Mouse (Mus musculus) liver, embryonic 12.5 days (tissue): ENCODE results near the gene Prpf4b. TPM values are rescaled to one million over a fixed set of nuclear protein-coding genes. Genes with fewer than 3 reads are reported as not detected.
"Not testable (repeated sequence)": the region's sequence is repeated elsewhere in the genome, so short reads cannot be mapped to it uniquely, and the experiment has no call there.

Experiments
- ATAC-seq: fragments of 200-750 bp; cut with Nextera tagmentation; 2 replicates; pipeline ENCODE4 v1.8.0; 2017; ENCODE audit warnings: moderate number of reproducible peaks, mild to moderate bottlenecking, moderate library complexity
- H3K27ac ChIP-seq: fragments of 300-500 bp; sonication (generic); 2 replicates; pipeline ENCODE4 v1.5.1; 2016; ENCODE audit warnings: mild to moderate bottlenecking
- H3K27me3 ChIP-seq: fragments of 300-500 bp; sonication (generic); replicated peaks from 2 replicates; pipeline ENCODE4 v1.6.1; 2016; ENCODE audit warnings: mild to moderate bottlenecking, moderate library complexity
- H3K36me3 ChIP-seq: fragments of 300-500 bp; sonication (generic); 2 replicates; pipeline ENCODE4 v1.6.1; 2016; ENCODE audit warnings: mild to moderate bottlenecking, moderate library complexity
- H3K4me1 ChIP-seq: fragments of 300-500 bp; sonication (generic); 2 replicates; pipeline ENCODE4 v1.6.1; 2016
- H3K4me2 ChIP-seq: fragments of 300-500 bp; sonication (generic); 2 replicates; pipeline ENCODE4 v1.6.1; 2016; ENCODE audit warnings: mild to moderate bottlenecking, moderate library complexity
- H3K4me3 ChIP-seq: fragments of 300-500 bp; sonication (generic); 2 replicates; pipeline ENCODE4 v1.5.1; 2016; ENCODE audit warnings: mild to moderate bottlenecking, moderate library complexity
- H3K9ac ChIP-seq: fragments of 300-500 bp; sonication (generic); 2 replicates; pipeline ENCODE4 v1.6.1; 2016; ENCODE audit warnings: mild to moderate bottlenecking, moderate library complexity
- H3K9me3 ChIP-seq: fragments of 300-500 bp; sonication (generic); replicated peaks from 2 replicates; pipeline ENCODE4 v1.6.1; 2016; ENCODE audit warnings: mild to moderate bottlenecking, moderate library complexity
- WGBS: fragments of 180-500 bp; shearing (Covaris S2); methylation state at CpG from one replicate; pipeline ENCODE4 v1.1.7; 2016; ENCODE audit not compliant: insufficient replicate concordance; 5-methylcytosine and 5-hydroxymethylcytosine counted together
- polyA plus RNA-seq: library from polyadenylated mRNA; unstranded; fragments of >200 nt; fragmentation: Nextera tagmentation; extraction: Ambion mirVana; gene quantifications from 2 replicates; pipeline ENCODE4 v1.2.1, GENCODE M21; 2016

The Prpf4b gene
- 55.8 and 57.2 TPM in 2 replicates for polyA plus RNA-seq

DNA sequence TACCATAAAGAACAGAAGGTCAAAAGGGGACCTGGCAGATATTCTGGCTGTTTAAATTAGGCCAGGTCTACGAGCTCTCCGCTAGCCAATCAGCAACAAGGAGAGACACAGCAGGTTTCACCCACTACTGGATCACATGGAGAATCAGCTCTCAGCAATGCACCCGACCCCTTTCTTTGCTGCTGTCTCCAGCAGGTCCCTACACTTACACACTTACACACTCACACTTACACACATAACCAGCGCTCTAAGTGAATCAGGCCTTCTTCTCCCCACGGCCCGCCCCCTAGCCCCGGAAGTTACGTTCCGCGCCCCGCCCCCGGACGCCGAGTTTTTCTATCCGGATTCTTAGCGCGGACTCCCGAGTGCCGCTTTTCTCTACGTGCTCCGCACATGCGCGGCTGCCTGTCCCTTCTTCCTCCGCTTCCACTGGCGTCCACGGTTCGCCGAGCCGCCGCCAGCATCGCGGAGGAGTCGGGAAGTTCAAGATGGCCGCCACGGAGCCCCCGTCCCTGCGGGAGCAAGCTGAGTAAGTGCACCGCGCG, at the start of gene Prpf4b:
Prpf4b (plus strand) TSS at position 137 of the 545 bp plus-strand sequence.
- peaks cover 45% of the 10 kb centered on the region for H3K4me1 ChIP-seq
- peak; percentile 73 for ATAC-seq
- peak within 1 kb of the TSS; percentile 99 for H3K4me3 ChIP-seq
- peak within 1 kb of the TSS; percentile 99 for H3K27ac ChIP-seq
- WGBS = under 1% methylated on average over 40 of the region's 40 CpGs
- H3K9ac ChIP-seq = peak within 1 kb of the TSS; percentile 97
- H3K36me3 ChIP-seq = peaks cover 10% of the 10 kb centered on the region; the same call in 1 of the 2 replicates
- H3K9me3 ChIP-seq = no peaks in the 10 kb centered on the region
- peak within 1 kb of the TSS; percentile 77 for H3K4me2 ChIP-seq
- H3K27me3 ChIP-seq = no peaks in the 10 kb centered on the region

- no peaks in the 10 kb centered on the region; the same call in 1 of the 2 replicates for H3K9me3 ChIP-seq
- 80% methylated on average over 3 of the region's 3 CpGs for WGBS
- peak overlapping the region; percentile 87 for H3K27ac ChIP-seq
- ATAC-seq = no peak
- no peaks in the 10 kb centered on the region for H3K27me3 ChIP-seq
- H3K9ac ChIP-seq = peak overlapping the region; percentile 35; the same call in 1 of the 2 replicates
- no peak overlapping the region for H3K4me3 ChIP-seq
- no peaks in the 10 kb centered on the region for H3K36me3 ChIP-seq
- H3K4me1 ChIP-seq = peaks cover 82% of the 10 kb centered on the region
- peak overlapping the region; percentile 39 for H3K4me2 ChIP-seq
These were observed 48.1 kb upstream of the Prpf4b start for GRCm38 (mm10) chr13:34826760-34827690.

- H3K27ac ChIP-seq = peak overlapping the region; percentile 87
- no peaks in the 10 kb centered on the region for H3K27me3 ChIP-seq
- H3K4me2 ChIP-seq = peak overlapping the region; percentile 39
- WGBS = 28% methylated on average over 10 of the region's 10 CpGs
- H3K36me3 ChIP-seq = no peaks in the 10 kb centered on the region
- H3K4me1 ChIP-seq = peaks cover 77% of the 10 kb centered on the region
- no peaks in the 10 kb centered on the region; the same call in 1 of the 2 replicates for H3K9me3 ChIP-seq
- H3K4me3 ChIP-seq = no peak overlapping the region
- peak; percentile 92 for ATAC-seq
- peak overlapping the region; percentile 35; the same call in 1 of the 2 replicates for H3K9ac ChIP-seq
These were observed 46.9 kb upstream of the Prpf4b start for GRCm38 (mm10) chr13:34827988-34828882.

GRCm38 (mm10) chr13:34842851-34843250, 32.3 kb upstream of the Prpf4b start:
- WGBS = 72% methylated on average over 4 of the region's 4 CpGs

GRCm38 (mm10) chr13:34850759-34851158, 24.3 kb upstream of the Prpf4b start:
- peaks cover 25% of the 10 kb centered on the region for H3K9me3 ChIP-seq

More at GRCm38 (mm10) chr13:34842851-34843250, 32.3 kb upstream of the Prpf4b start:
- Histone ChIP-seq H3K27ac (no peak overlapping the region), H3K4me1 (no peaks in the 10 kb centered on the region), H3K4me3 (no peak overlapping the region), H3K36me3 (no peaks in the 10 kb centered on the region), H3K9me3 (no peaks in the 10 kb centered on the region), H3K9ac (no peak overlapping the region), H3K27me3 (no peaks in the 10 kb centered on the region), H3K4me2 (no peak overlapping the region)
- ATAC-seq = no peak

DNA sequence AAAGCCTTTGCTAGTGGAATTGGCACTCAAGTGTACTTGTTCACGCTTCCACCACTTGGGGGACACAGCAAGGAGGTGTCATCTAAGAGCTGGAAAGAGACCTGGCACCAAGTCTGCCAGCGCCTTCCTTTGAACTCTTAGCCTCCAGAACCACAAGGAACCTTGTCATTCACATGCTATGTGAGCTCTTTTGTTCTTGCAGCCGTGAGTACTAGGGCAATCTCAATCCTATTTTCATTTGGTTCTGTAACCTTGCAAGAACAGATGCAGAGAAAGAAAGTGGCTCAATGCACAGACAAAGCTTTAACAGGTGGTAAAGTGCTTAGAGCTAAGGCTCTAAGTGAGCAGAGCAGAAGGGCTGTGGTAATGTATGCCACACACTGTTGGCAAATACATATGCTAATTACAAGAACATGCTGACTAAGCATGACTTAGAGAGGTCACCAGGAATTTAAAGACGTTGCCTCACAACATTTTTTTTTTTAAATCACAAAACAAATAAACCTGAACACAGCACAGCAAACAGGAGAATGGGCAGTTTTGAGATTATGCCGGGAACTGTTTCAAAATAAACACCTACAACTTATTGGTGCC, 23.8 kb upstream of the Prpf4b start:
- ATAC-seq = no peak
- Histone ChIP-seq H3K4me3 (no peak overlapping the region), H3K9me3 (peaks cover 25% of the 10 kb centered on the region), H3K27ac (no peak overlapping the region), H3K27me3 (no peaks in the 10 kb centered on the region), H3K9ac (no peak overlapping the region), H3K4me1 (peaks cover 17% of the 10 kb centered on the region), H3K4me2 (no peak overlapping the region), H3K36me3 (peaks cover 4% of the 10 kb centered on the region; the same call in 1 of the 2 replicates)
- 65% methylated on average over 5 of the region's 5 CpGs for WGBS

More at GRCm38 (mm10) chr13:34850759-34851158, 24.3 kb upstream of the Prpf4b start:
- Histone ChIP-seq H3K9ac (no peak overlapping the region), H3K4me2 (no peak overlapping the region), H3K36me3 (peaks cover 4% of the 10 kb centered on the region; the same call in 1 of the 2 replicates), H3K4me3 (no peak overlapping the region), H3K27ac (no peak overlapping the region), H3K4me1 (peaks cover 17% of the 10 kb centered on the region), H3K27me3 (no peaks in the 10 kb centered on the region)
- peak; percentile 71 for ATAC-seq
- WGBS = 50% methylated on average over 3 of the region's 3 CpGs

DNA sequence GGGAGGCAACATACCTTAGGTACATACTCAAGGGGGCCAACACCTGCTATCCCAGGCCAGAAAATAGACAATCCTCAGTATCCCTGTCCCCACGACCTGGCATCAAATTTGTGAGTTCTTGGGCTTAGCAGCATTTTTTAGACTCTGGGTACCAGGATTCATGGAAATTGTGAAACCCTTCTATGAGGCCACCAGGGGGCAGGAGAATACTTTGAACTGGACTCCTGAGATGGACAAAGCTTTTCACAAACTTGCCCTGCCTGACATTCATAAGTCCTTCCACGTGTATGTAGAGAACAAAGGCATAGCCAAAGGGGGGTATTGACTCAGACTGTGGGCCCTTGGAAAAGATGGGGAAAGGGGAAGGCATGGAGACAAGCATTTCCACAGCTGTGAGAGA, 17.6 kb upstream of the Prpf4b start:
- no peak overlapping the region for H3K27ac ChIP-seq
- no peak overlapping the region for H3K9ac ChIP-seq
- WGBS = 20% methylated on average over 2 of the region's 2 CpGs
- no peak overlapping the region for H3K4me3 ChIP-seq
- ATAC-seq = no peak
- peaks cover 8% of the 10 kb centered on the region; the same call in 1 of the 2 replicates for H3K4me1 ChIP-seq
- peaks cover 4% of the 10 kb centered on the region; the same call in 1 of the 2 replicates for H3K36me3 ChIP-seq
- H3K27me3 ChIP-seq = no peaks in the 10 kb centered on the region
- H3K9me3 ChIP-seq = peaks cover 25% of the 10 kb centered on the region
- no peak overlapping the region for H3K4me2 ChIP-seq

GRCm38 (mm10) chr13:34859406-34859805, 15.7 kb upstream of the Prpf4b start:
- ATAC-seq = no peak
- H3K27ac ChIP-seq = no peak overlapping the region
- H3K4me3 ChIP-seq = no peak overlapping the region
- no peaks in the 10 kb centered on the region for H3K36me3 ChIP-seq
- no peak overlapping the region for H3K4me2 ChIP-seq
- peaks cover 8% of the 10 kb centered on the region; the same call in 1 of the 2 replicates for H3K4me1 ChIP-seq
- no peaks in the 10 kb centered on the region for H3K27me3 ChIP-seq
- H3K9me3 ChIP-seq = peaks cover 11% of the 10 kb centered on the region
- H3K9ac ChIP-seq = no peak overlapping the region
- WGBS = 73% methylated on average over 5 of the region's 5 CpGs

GRCm38 (mm10) chr13:34861166-34861565, 13.9 kb upstream of the Prpf4b start:
- H3K9ac ChIP-seq, H3K4me1 ChIP-seq, H3K36me3 ChIP-seq, H3K9me3 ChIP-seq, H3K4me3 ChIP-seq, H3K27me3 ChIP-seq, H3K4me2 ChIP-seq: not testable (repeated sequence)
- ATAC-seq = peak; percentile 79; the same call in 1 of the 2 replicates
- 0 out of 2 replicates have a peak overlapping the region, but pooled peaks have one; percentile 43 for H3K27ac ChIP-seq
- 25% methylated on average over 6 of the region's 8 CpGs for WGBS

DNA sequence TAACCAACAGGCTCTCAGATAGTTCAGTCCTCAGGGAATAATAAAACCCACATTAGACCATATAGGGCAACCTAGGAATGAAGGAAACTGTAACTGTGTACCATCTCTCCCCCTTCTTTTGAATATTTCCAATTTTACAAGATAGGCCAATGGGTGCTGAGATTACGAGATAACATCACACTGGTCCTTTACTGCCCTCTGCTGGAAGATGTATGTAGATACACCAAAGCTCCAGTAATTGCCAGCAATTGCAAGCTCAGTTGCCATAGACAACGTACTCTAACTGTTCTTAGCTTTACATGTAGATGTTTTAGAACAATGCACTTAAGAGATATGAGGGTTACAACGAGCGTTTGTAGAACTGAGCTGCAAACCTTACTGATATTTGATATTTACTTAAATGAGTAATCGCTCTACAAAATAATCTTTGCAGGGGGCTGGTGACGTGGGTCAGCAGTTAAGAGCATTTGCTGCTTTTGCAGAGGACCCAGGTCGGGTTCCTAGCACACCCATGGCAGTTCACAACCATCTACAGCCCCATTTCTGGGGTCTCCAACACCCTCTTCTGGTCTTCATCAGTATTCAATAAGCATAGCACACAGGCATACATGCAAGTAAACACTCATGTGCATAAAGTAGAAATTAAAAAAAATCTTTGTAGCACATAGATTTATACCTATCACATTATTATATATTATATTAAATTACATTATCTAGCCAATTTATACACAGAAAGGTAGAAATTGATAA, 10.5 kb upstream of the Prpf4b start:
- no peak for ATAC-seq
- no peaks in the 10 kb centered on the region for H3K27me3 ChIP-seq
- WGBS = 34% methylated on average over 7 of the region's 7 CpGs

More for the DNA sequence above, 10.5 kb upstream of the Prpf4b start:
- Histone ChIP-seq H3K9ac (no peak overlapping the region), H3K27ac (no peak overlapping the region), H3K9me3 (no peaks in the 10 kb centered on the region), H3K4me2 (no peak overlapping the region), H3K36me3 (no peaks in the 10 kb centered on the region), H3K4me3 (no peak overlapping the region), H3K4me1 (peaks cover 8% of the 10 kb centered on the region; the same call in 1 of the 2 replicates)
